Mouse (Mus musculus) heart, embryonic 13.5 days (tissue): Measurements from ENCODE around the gene Gm4491. TPM values are rescaled to one million over a fixed set of nuclear protein-coding genes. Genes with fewer than 3 reads are reported as not detected.

Source experiments
- ATAC-seq: fragments of 200-750 bp; cut with Nextera tagmentation; 2 replicates; pipeline ENCODE4 v1.8.0; 2017; ENCODE audit warnings: moderate TSS enrichment; ENCODE audit not compliant: insufficient number of reproducible peaks, low FRiP score, low TSS enrichment; ENCODE audit errors: extremely low read depth
- H3K27ac ChIP-seq: fragments of 300-500 bp; sonication (generic); replicated peaks from 2 replicates; pipeline ENCODE4 v1.5.1; 2015; ENCODE audit warnings: moderate library complexity, mild to moderate bottlenecking, inconsistent platforms
- H3K27me3 ChIP-seq: fragments of 300-500 bp; sonication (generic); replicated peaks from 2 replicates; pipeline ENCODE4 v1.6.1; 2015; ENCODE audit warnings: mild to moderate bottlenecking, inconsistent platforms
- H3K36me3 ChIP-seq: fragments of 300-500 bp; sonication (generic); 2 replicates; pipeline ENCODE4 v1.6.1; 2015; ENCODE audit warnings: mild to moderate bottlenecking, inconsistent platforms
- H3K4me1 ChIP-seq: fragments of 300-500 bp; sonication (generic); 2 replicates; pipeline ENCODE4 v1.6.1; 2015; ENCODE audit warnings: inconsistent platforms
- H3K4me2 ChIP-seq: fragments of 300-500 bp; sonication (generic); 2 replicates; pipeline ENCODE4 v1.6.1; 2015; ENCODE audit warnings: inconsistent platforms, mild to moderate bottlenecking, moderate library complexity
- H3K4me3 ChIP-seq: fragments of 300-500 bp; sonication (generic); 2 replicates; pipeline ENCODE4 v1.5.1; 2015; ENCODE audit warnings: moderate library complexity, mild to moderate bottlenecking, inconsistent platforms
- H3K9ac ChIP-seq: fragments of 300-500 bp; sonication (generic); 2 replicates; pipeline ENCODE4 v1.6.1; 2015; ENCODE audit warnings: inconsistent platforms, mild to moderate bottlenecking, moderate library complexity
- H3K9me3 ChIP-seq: fragments of 300-500 bp; sonication (generic); 2 replicates; pipeline ENCODE4 v1.6.1; 2016; ENCODE audit warnings: inconsistent platforms
- WGBS: fragments of 180-500 bp; shearing (Covaris S2); methylation state at CpG from one replicate; pipeline ENCODE4 v1.1.7; 2015; ENCODE audit warnings: mixed read lengths; 5-methylcytosine and 5-hydroxymethylcytosine counted together
- polyA plus RNA-seq: library from polyadenylated mRNA; unstranded; fragments of >200 nt; fragmentation: Nextera tagmentation; extraction: Ambion mirVana; gene quantifications from 2 replicates; pipeline ENCODE4 v1.2.1, GENCODE M21; 2015

Gene Gm4491
- not detected in 2 replicates for polyA plus RNA-seq

DNA sequence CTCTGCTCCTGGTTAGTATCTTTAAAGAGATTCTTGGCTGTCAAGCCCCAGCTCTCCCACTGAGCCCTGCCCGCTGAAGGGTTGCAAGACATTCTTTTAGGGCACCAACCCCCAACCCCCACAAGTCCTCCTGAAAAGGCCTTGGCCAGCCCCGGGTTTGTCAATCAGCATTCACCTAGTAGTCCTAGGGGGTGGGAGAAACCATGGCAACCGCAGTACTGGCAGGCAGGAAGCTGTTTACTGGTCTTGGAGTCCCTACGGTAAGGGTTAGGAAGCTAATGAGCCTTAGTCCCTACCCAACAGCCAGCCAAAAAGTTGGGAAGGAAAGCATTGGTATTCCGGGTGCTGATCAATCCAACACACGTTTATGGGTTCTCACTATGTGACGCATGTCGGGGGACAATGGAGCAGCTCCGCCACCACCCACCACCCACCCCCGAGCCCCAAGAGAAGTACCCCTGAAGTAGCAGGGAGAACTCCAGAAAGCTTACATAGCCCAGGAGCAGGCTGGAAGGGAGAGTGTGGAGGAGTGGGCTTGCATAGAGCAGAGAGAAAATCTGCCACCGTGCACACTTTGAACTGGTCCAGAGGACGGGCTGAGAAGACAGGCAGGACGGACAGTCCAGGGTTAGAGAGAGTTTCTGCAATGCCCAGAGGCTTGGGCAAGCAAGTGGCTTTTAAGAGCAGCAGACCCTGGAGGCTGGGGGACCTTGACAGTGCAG lies at the start of gene Gm4491:
Gene Gm4491 (minus strand): TSS at position 61 of the 722 bp plus-strand sequence.
- 20% methylated on average over 13 of the region's 13 CpGs for WGBS
- H3K9ac ChIP-seq: no peak within 1 kb of the TSS
- H3K4me1 ChIP-seq: no peaks in the 10 kb centered on the region
- H3K4me3 ChIP-seq: no peak within 1 kb of the TSS
- no peaks in the 10 kb centered on the region for H3K36me3 ChIP-seq
- H3K27me3 ChIP-seq: peaks cover 71% of the 10 kb centered on the region
- no peak within 1 kb of the TSS for H3K27ac ChIP-seq
- no peaks in the 10 kb centered on the region for H3K9me3 ChIP-seq
- no peak for ATAC-seq
- no peak within 1 kb of the TSS for H3K4me2 ChIP-seq

DNA sequence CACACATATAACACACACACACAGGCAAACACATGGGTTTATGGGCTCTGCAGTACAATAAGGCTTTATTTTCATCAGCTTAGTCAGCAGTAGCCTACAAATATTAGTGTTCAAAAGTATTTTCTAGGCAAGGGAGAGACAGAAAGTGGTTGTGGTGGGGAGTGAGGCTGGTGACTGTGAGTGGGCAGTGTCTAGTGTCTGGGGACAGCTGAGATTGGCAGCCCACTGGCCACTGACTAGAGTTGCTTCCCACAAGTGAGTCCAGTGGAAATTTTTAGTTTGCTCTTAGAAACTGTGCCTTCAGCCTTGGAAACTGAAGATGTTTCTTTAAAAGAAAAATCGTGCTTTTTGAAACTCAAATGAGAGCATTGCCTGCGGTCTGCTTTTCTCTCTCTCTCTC lies 46.1 kb upstream of the Gm4491 start:
- Histone ChIP-seq H3K4me3 (no peak overlapping the region), H3K27ac (no peak overlapping the region), H3K4me2 (no peak overlapping the region), H3K9me3 (no peaks in the 10 kb centered on the region), H3K36me3 (no peaks in the 10 kb centered on the region), H3K9ac (no peak overlapping the region), H3K27me3 (peaks cover 7% of the 10 kb centered on the region), H3K4me1 (no peaks in the 10 kb centered on the region)
- 61% methylated on average over 2 of the region's 2 CpGs for WGBS
- ATAC-seq: no peak

DNA sequence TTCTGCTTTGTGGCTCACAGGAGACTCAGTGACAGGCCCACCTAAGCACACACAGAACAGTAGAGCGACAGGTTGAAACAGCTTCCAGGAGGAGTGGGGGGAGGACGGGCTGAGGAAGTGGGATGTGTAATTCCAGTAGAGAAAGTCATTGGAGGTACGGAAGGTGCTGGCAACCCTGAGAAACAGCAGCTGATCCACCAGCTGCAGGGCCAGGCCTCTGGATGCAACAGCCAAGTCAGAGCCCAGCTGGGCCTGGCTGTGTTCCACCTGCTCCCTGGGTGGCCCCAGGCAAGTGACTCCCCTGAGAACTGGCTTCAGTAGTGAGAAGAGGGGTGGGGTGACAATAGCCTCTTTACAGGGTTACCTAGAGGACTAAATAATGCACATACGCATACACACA lies 45.5 kb upstream of the Gm4491 start:
- WGBS: 55% methylated on average over 4 of the region's 4 CpGs
- Histone ChIP-seq H3K4me3 (no peak overlapping the region), H3K36me3 (no peaks in the 10 kb centered on the region), H3K9ac (no peak overlapping the region), H3K27me3 (peaks cover 7% of the 10 kb centered on the region), H3K9me3 (no peaks in the 10 kb centered on the region), H3K4me2 (no peak overlapping the region), H3K27ac (no peak overlapping the region), H3K4me1 (no peaks in the 10 kb centered on the region)
- no peak for ATAC-seq

DNA sequence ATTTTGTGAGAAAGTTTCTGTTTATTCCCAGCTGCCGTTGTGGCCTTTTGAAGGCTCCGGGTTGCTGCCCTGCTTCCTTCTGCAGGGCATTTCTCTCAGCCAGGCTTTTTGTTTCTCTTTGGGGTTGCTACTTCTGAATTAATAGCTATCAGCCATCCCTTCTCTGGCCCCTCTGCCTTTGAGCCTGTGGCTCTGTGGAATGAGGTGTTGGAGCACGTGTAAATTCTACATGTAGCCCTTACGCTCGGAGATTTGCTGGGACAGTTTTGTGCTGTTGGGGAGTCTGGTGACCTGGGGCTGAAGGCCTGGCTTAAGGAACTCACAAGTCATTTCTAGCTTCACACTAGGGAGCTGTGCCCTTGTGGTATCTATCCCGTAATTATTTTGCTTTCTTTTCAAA lies 39.2 kb upstream of the Gm4491 start:
- Histone ChIP-seq H3K27me3 (peaks cover 31% of the 10 kb centered on the region), H3K4me3 (no peak overlapping the region), H3K36me3 (no peaks in the 10 kb centered on the region), H3K9me3 (no peaks in the 10 kb centered on the region; the same call in 1 of the 2 replicates), H3K4me1 (0 out of 2 replicates have a peak, but pooled peaks cover 6% of the 10 kb centered on the region), H3K27ac (no peak overlapping the region), H3K4me2 (no peak overlapping the region), H3K9ac (no peak overlapping the region)
- no peak for ATAC-seq
- 38% methylated on average over 6 of the region's 6 CpGs for WGBS

DNA sequence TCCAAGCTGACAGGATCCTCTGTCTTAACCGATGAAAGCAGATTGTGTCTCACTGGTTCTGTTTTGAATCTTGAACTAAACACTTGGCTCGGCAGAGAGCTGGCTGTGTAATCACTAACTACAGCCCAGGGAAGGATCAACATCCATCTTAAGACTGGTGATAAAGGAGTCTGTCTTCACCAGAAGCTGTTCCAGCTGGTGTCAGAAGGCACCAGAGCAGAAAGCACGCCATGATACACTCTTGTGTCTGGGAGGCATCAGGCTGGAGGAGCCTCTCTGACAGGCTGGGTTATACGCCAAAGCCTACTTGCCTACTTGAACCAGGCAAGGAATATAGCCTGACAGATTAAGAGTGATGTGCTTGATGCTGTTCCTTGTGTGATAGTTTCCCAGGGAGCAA lies 30.1 kb upstream of the Gm4491 start:
- H3K9ac ChIP-seq: no peak overlapping the region
- H3K4me2 ChIP-seq: no peak overlapping the region
- H3K4me3 ChIP-seq: no peak overlapping the region
- 19% methylated on average over 4 of the region's 4 CpGs for WGBS
- H3K36me3 ChIP-seq: no peaks in the 10 kb centered on the region
- H3K27ac ChIP-seq: no peak overlapping the region
- H3K9me3 ChIP-seq: no peaks in the 10 kb centered on the region
- ATAC-seq: no peak
- peaks cover 10% of the 10 kb centered on the region for H3K4me1 ChIP-seq
- H3K27me3 ChIP-seq: peaks cover 38% of the 10 kb centered on the region

DNA sequence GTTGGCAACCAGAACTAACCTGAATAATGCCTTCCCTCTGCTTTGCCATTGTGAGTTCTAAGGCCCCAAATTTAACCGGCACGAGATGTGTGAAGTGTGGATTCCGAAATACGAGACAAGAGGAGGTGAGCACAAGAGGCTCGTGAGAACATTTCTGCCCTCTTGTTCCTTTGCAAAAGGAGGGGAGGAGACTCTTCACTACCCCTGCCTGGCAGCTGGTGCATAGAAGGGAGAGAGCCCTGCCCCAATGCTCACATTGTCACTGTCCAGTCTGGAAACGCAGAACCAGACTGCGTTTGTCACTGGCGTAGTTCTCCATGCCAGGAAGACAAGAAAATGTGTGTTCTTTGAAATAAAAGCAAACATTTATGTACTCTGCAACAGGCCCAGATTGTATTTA lies 19.6 kb upstream of the Gm4491 start:
- H3K9ac ChIP-seq: no peak overlapping the region
- H3K9me3 ChIP-seq: no peaks in the 10 kb centered on the region
- ATAC-seq: no peak
- peaks cover 6% of the 10 kb centered on the region; the same call in 1 of the 2 replicates for H3K4me1 ChIP-seq
- no peak overlapping the region for H3K4me2 ChIP-seq
- WGBS: 67% methylated on average over 8 of the region's 8 CpGs
- H3K36me3 ChIP-seq: no peaks in the 10 kb centered on the region
- H3K4me3 ChIP-seq: no peak overlapping the region
- peaks cover 97% of the 10 kb centered on the region for H3K27me3 ChIP-seq
- no peak overlapping the region for H3K27ac ChIP-seq

DNA sequence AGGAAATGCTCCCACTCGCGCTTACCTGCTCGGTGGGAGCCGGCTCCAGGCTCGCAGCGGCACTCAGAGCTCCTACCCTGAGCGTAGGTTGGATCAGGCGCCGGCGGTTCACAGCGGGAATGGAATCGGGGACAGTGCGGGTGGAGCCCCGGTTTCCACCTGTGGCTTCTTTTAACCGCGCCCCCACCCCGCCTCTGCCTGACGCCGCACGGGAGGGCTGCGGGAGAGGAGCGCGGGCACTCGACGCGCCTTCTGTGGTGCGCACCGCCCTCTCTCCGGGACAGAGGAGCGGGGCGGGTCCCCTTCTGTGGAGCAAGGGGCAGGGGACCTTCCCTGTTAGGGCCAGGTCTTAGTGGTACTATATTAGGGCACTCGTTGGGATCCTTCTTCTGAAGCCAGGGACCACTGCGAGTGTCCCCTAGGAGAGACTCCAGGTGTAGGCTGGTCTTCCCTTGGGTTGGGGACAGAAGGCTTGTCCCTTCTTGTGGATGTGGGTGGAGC lies 17.5 kb upstream of the Gm4491 start, which contains the start of gene Gjb6:
Gene Gjb6 (minus strand): TSS at position 451 of the 501 bp plus-strand sequence.
- H3K36me3 ChIP-seq: no peaks in the 10 kb centered on the region
- H3K27ac ChIP-seq: no peak within 1 kb of the TSS
- H3K9me3 ChIP-seq: no peaks in the 10 kb centered on the region
- peak within 1 kb of the TSS; percentile 71 for H3K4me2 ChIP-seq
- H3K27me3 ChIP-seq: peaks cover 85% of the 10 kb centered on the region
- 3% methylated on average over 33 of the region's 33 CpGs for WGBS
- H3K9ac ChIP-seq: peak within 1 kb of the TSS; percentile 40; the same call in 1 of the 2 replicates
- peaks cover 6% of the 10 kb centered on the region; the same call in 1 of the 2 replicates for H3K4me1 ChIP-seq
- no peak for ATAC-seq
- peak within 1 kb of the TSS; percentile 47 for H3K4me3 ChIP-seq

DNA sequence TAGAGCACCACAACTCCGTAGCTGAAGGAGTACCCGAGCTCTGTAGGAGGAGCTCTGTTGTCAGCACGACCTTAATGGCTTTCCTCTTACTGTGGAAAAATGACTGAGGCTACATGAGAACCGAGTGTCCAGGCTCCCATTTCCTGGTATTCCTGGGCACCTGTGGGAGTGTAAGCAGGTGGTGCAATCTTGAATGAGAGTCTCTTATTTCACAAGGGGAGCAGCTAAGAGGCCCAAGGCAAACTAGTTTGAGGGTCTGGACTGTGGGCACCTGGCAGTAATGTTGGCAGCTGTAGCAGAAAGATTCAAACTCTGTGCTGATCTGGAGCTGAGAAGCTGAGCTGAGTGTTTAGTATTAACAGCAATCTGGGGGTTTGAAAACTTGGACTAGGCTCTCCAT lies 11.7 kb upstream of the Gm4491 start:
- Histone ChIP-seq H3K27ac (no peak overlapping the region), H3K9me3 (no peaks in the 10 kb centered on the region), H3K4me2 (no peak overlapping the region), H3K27me3 (peaks cover 26% of the 10 kb centered on the region), H3K36me3 (no peaks in the 10 kb centered on the region), H3K9ac (no peak overlapping the region), H3K4me1 (no peaks in the 10 kb centered on the region), H3K4me3 (no peak overlapping the region)
- WGBS: 57% methylated on average over 4 of the region's 4 CpGs
- no peak for ATAC-seq

DNA sequence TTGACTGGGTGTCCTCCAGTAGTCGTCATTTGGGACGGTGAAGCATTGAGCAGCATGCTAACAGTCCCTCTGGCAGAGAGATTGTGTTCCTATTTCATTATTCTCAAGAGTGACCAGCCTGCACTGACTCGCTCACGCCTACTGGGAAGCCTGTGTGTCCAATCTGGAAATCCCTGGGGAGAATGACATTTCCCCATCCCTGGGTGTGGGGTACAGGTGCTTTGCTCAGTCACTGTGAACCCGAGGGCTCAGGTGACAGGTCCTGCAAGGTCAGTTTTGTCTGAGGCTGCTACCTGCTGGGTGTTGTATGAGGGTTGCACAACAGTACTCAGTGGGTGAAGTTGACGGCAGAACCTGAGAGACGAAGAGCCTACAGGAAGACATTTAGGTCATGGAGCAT lies 6.6 kb upstream of the Gm4491 start:
- no peak for ATAC-seq
- no peak overlapping the region for H3K4me3 ChIP-seq
- no peak overlapping the region for H3K27ac ChIP-seq
- H3K27me3 ChIP-seq: peaks cover 18% of the 10 kb centered on the region
- H3K9ac ChIP-seq: no peak overlapping the region
- no peak overlapping the region for H3K4me2 ChIP-seq
- 75% methylated on average over 7 of the region's 7 CpGs for WGBS
- no peaks in the 10 kb centered on the region for H3K36me3 ChIP-seq
- no peaks in the 10 kb centered on the region for H3K4me1 ChIP-seq
- no peaks in the 10 kb centered on the region for H3K9me3 ChIP-seq

DNA sequence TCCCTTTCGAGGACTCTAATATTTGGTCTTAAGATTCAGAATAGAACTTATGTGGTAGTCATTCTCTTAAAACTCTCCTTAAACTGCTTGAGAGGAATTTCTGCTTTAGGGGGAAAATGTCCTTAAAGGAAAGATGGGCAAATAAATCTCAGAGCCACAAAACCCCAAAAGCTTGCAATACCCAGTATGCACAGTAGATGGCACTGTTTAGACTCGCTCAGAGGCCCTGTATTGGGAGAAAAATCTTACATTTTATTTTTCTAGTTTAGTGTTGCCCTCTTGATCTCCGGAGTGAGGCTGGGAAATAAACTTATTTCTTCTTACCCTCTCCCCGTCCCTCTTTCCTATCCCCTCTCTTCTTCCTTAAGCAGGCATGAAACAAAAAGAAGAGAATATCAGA lies 6.5 kb downstream of the Gm4491 start:
- 14% methylated on average over 4 of the region's 4 CpGs for WGBS
- Histone ChIP-seq H3K27me3 (peaks cover 87% of the 10 kb centered on the region), H3K4me2 (no peak overlapping the region), H3K4me1 (peaks cover 11% of the 10 kb centered on the region), H3K4me3 (no peak overlapping the region), H3K9ac (no peak overlapping the region), H3K27ac (no peak overlapping the region), H3K9me3 (no peaks in the 10 kb centered on the region), H3K36me3 (no peaks in the 10 kb centered on the region)
- ATAC-seq: no peak

DNA sequence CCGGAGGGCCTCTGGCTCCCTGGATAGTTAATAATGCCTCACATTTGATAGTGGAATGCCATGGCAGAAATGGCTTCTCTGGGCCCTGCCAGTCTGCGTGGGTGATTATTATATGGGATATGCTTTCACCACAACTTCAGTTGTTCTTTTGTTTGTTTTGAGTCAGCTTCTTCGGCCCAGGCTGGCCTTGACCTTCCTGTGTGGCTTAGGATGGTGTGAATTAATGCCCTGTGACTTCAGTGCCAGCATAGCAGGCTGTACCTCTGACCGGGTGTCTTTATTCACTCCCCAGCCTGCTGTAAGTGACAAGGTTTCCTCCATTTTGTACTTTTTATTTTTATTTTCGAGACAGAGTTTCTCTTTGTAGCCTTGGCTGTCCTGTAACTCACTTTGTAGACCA lies 7.8 kb downstream of the Gm4491 start:
- Histone ChIP-seq H3K36me3 (no peaks in the 10 kb centered on the region), H3K9me3 (no peaks in the 10 kb centered on the region), H3K27me3 (peaks cover 87% of the 10 kb centered on the region), H3K9ac (no peak overlapping the region), H3K4me2 (no peak overlapping the region), H3K4me1 (peaks cover 17% of the 10 kb centered on the region), H3K4me3 (no peak overlapping the region), H3K27ac (no peak overlapping the region)
- WGBS: 62% methylated on average over 5 of the region's 5 CpGs
- ATAC-seq: no peak

DNA sequence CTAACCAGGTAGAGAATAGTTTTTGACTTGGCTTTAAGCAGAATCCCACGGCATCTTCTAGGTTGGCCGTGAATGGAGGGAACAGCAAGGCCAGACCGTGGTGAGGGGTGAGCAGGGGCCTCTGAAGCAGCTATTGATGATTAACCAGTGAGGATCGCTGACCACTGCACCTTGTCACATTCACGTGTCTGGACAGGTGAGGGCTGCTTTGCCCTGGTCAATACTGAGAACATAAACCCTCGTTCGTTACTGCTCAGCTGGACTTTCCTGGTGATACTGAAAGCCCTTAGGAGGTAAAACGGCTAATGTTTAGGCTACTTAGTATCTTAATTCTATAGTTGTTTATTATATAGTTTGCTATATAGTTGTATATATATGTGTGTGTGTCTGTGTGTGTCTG lies 8.6 kb downstream of the Gm4491 start:
- no peaks in the 10 kb centered on the region for H3K9me3 ChIP-seq
- no peaks in the 10 kb centered on the region for H3K36me3 ChIP-seq
- H3K4me1 ChIP-seq: peaks cover 17% of the 10 kb centered on the region
- no peak overlapping the region for H3K9ac ChIP-seq
- 67% methylated on average over 8 of the region's 8 CpGs for WGBS
- H3K4me2 ChIP-seq: no peak overlapping the region
- ATAC-seq: no peak
- H3K27ac ChIP-seq: no peak overlapping the region
- peaks cover 91% of the 10 kb centered on the region for H3K27me3 ChIP-seq
- H3K4me3 ChIP-seq: no peak overlapping the region
